Mouse (Mus musculus) liver, embryonic 14.5 days (tissue): ENCODE measurements around the gene Strn4. TPM values are rescaled to one million over a fixed set of nuclear protein-coding genes. Genes with fewer than 3 reads are reported as not detected.

Source experiments
- ATAC-seq: fragments of 200-750 bp; cut with Nextera tagmentation; 2 replicates; pipeline ENCODE4 v1.8.0; 2017; ENCODE audit warnings: moderate number of reproducible peaks, mild to moderate bottlenecking, moderate library complexity; ENCODE audit not compliant: insufficient read depth
- DNase-seq, 3 experiments: peaks; one replicate each; pipeline ENCODE4 v3.0.0-alpha.2; 2012 to 2013; ENCODE audit warnings: low read depth in 3 of 3, low spot score in 3 of 3
- H3K27ac ChIP-seq: fragments of 300-500 bp; sonication (generic); 2 replicates; pipeline ENCODE4 v1.5.1; 2014; ENCODE audit warnings: moderate library complexity, mild to moderate bottlenecking, control low read depth, inconsistent platforms
- H3K27me3 ChIP-seq: fragments of 300-500 bp; sonication (generic); 2 replicates; pipeline ENCODE4 v1.6.1; 2014; ENCODE audit warnings: mild to moderate bottlenecking, low read length, moderate library complexity; ENCODE audit not compliant: control insufficient read depth, insufficient read depth
- H3K36me3 ChIP-seq: fragments of 300-500 bp; sonication (generic); replicated peaks from 2 replicates; pipeline ENCODE4 v1.6.1; 2014; ENCODE audit warnings: low read depth; ENCODE audit not compliant: control insufficient read depth, insufficient read depth
- H3K4me1 ChIP-seq, 2 experiments: fragments of 200-500 bp in 1 of 2; fragments of 300-500 bp in 1 of 2; sonication (generic) in 1 of 2; replicated peaks; 2 replicates each; pipeline ENCODE4 v1.6.1; 2012 to 2014; ENCODE audit warnings: antibody characterized with exemption in 1 of 2, inconsistent platforms in 1 of 2, low read length in 1 of 2; ENCODE audit not compliant: control insufficient read depth in 2 of 2, insufficient read depth in 2 of 2
- H3K4me2 ChIP-seq: fragments of 300-500 bp; sonication (generic); 2 replicates; pipeline ENCODE4 v1.6.1; 2014; ENCODE audit warnings: low read depth, mild to moderate bottlenecking, control low read depth, moderate library complexity
- H3K4me3 ChIP-seq, 2 experiments: fragments of 200-500 bp in 1 of 2; fragments of 300-500 bp in 1 of 2; sonication (generic) in 1 of 2; 2 replicates each; pipeline ENCODE4 v1.5.1; 2012 to 2014; ENCODE audit warnings: low read depth in 2 of 2, low read length in 2 of 2, mild to moderate bottlenecking in 2 of 2, control low read depth in 1 of 2, inconsistent platforms in 1 of 2, moderate library complexity in 1 of 2; ENCODE audit not compliant: insufficient read depth in 1 of 2
- H3K9ac ChIP-seq: fragments of 300-500 bp; sonication (generic); replicated peaks from 2 replicates; pipeline ENCODE4 v1.6.1; 2014; ENCODE audit warnings: mild to moderate bottlenecking, control low read depth, moderate library complexity
- H3K9me3 ChIP-seq: fragments of 300-500 bp; sonication (generic); 2 replicates; pipeline ENCODE4 v1.6.1; 2016; ENCODE audit warnings: low read length, mixed read lengths; ENCODE audit not compliant: control insufficient read depth
- CTCF ChIP-seq: IDR thresholded peaks from 2 replicates; pipeline ENCODE4 v1.5.1; 2016; ENCODE audit warnings: antibody characterized with exemption, low read depth, control low read depth
- EP300 ChIP-seq: IDR thresholded peaks from 2 replicates; pipeline ENCODE4 v1.6.1; 2016; ENCODE audit warnings: antibody characterized with exemption, low read depth
- WGBS: fragments of 180-500 bp; shearing (Covaris S2); extraction: QIAGEN DNeasy Blood & Tissue Kit; methylation state at CpG from one replicate; pipeline ENCODE4 v1.1.7; 2014; ENCODE audit not compliant: insufficient replicate concordance; 5-methylcytosine and 5-hydroxymethylcytosine counted together
- polyA plus RNA-seq, 2 experiments: library from polyadenylated mRNA; depleted of rRNA in 1 of 2; stranded (reverse) in 1 of 2; unstranded in 1 of 2; fragments of >200 nt; fragmentation: Nextera tagmentation in 1 of 2; extraction: Ambion mirVana in 1 of 2; gene quantifications; 2 replicates each; pipeline versions ENCODE4 v1.2.1 to v1.2.3; 2012 to 2014

The Strn4 gene
- polyA plus RNA-seq, 2 experiments = 27.2 to 43.0 TPM

DNA sequence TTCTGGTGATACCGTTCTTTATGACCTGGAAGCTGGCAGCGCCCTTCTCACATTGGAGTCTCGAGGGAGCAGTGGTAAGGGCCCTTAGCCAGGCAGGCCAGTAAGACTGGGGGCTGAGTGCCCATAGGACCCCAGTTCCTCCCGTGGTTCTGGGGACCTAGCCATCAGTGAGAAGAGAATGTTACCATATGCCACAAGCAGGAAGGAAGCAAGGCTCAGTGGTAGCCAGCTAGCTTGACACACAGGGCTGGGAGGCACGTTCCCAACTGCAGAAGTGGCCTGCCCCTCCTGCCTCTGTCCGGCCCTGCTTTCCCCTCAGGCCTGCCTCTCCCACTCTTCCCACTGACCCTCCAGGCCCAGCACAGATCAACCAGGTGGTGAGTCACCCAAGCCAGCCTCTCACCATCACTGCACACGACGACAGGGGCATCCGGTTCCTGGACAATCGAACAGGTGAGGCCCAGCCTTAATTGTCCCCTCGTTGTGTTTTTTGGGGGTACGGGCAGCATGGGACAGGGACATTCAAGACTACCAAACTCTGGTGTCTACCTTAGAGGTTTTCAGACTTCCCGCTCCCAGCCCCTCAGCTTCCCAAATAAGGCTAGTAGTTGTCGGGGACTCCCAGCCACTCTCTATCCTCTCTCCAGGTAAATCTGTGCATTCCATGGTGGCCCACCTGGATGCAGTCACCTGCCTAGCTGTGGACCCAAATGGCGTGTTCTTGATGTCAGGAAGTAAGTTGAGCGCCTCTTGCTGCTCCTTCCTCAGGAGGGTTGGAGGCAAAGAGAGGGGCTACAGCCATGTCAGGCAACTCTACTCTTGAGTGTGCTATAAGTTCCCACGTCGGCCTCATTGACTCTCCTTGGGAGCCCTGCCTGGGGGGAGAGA lies 22.5 kb downstream of the Strn4 start:
- Histone ChIP-seq H3K4me3 (no peak overlapping the region), H3K27me3 (no peaks in the 10 kb centered on the region), H3K4me1 (peaks cover 0 to 5% of the 10 kb centered on the region in 2 experiments; a peak in 2 of 4 replicates), H3K4me2 (no peak overlapping the region), H3K9ac (no peak overlapping the region), H3K9me3 (no peaks in the 10 kb centered on the region), H3K27ac (no peak overlapping the region), H3K36me3 (peaks cover 33% of the 10 kb centered on the region)
- DNase-seq (no peak), ATAC-seq (no peak)
- TF ChIP-seq EP300 (no peak), CTCF (no peak)
- WGBS = 80% methylated on average over 18 of the region's 18 CpGs

DNA sequence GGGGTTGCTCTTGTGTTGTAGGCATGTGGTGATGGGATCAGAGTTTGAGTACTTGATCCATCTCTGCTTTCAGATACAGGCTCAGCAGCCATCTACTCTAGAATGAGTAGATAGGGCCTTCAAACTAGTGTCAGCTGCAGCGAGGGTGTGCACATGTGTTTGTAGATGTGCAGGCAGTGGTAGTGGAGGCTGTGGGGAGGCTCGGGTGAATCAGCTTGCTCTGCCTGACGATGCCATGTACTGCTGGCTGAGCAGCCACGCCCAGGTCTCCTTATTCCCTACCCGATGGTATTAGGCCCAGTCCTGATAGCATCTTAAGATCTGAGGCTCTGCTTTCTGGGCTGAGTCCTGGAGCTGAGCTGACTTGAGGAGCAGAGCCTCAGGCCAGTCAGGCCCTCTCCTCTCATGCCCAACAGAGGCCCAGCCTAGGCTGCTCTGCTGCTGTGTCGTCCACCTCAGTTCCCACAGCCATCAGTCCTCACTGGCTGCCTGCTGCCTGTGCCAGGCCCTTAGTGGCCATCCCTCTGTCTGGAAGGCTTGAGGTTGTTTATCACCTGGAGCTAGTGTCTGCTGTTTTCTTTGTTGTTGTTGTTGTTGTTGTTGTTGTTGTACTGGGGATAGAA lies 23.2 kb downstream of the Strn4 start:
- WGBS = 43% methylated on average over 6 of the region's 6 CpGs
- no peak for DNase-seq
- H3K9me3 ChIP-seq = no peaks in the 10 kb centered on the region
- TF ChIP-seq EP300 (no peak), CTCF (no peak)
- no peak overlapping the region for H3K27ac ChIP-seq
- H3K36me3 ChIP-seq = peaks cover 26% of the 10 kb centered on the region
- peaks cover under 1 to 9% of the 10 kb centered on the region in 2 experiments for H3K4me1 ChIP-seq
- no peak overlapping the region for H3K4me3 ChIP-seq
- H3K4me2 ChIP-seq = no peak overlapping the region
- no peak overlapping the region for H3K9ac ChIP-seq
- no peaks in the 10 kb centered on the region for H3K27me3 ChIP-seq
- no peak for ATAC-seq

DNA sequence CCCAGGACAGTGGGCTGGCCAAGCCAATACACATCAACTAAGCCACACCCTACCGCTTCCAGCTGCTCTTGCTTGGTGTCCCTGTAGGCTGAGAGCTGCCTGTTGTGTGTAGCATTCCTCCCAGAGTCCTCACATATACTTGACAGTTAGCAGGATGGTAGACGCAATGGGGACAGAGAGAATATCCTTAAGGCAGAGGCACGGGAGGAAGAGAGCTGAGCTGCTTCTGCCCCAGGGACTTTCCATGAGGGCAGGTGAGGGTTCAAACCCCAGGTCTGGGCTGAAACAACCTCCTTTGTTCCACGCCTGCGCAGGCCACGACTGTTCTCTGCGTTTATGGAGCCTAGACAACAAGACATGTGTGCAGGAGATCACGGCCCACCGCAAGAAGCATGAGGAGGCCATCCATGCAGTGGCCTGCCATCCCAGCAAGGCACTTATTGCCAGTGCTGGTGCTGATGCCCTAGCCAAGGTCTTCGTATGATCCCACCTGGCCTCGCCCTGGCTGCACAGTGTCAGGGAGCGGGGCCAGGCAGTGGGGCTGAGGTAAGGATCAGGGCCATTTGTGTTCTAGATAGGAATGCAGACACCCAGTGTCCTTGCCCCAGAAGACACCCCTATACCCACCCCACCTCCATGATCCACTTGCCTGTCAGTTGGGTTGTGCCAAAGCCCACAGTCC lies 23.9 kb downstream of the Strn4 start:
- no peak overlapping the region for H3K9ac ChIP-seq
- no peak overlapping the region for H3K4me3 ChIP-seq
- WGBS = 89% methylated on average over 12 of the region's 12 CpGs
- no peak overlapping the region for H3K27ac ChIP-seq
- no peak for TF ChIP-seq EP300
- TF ChIP-seq CTCF = no peak
- H3K4me1 ChIP-seq = peaks cover 7 to 14% of the 10 kb centered on the region in 2 experiments
- ATAC-seq (no peak), DNase-seq (no peak)
- no peaks in the 10 kb centered on the region for H3K9me3 ChIP-seq
- H3K36me3 ChIP-seq = peaks cover 25% of the 10 kb centered on the region
- H3K27me3 ChIP-seq = no peaks in the 10 kb centered on the region
- no peak overlapping the region for H3K4me2 ChIP-seq

DNA sequence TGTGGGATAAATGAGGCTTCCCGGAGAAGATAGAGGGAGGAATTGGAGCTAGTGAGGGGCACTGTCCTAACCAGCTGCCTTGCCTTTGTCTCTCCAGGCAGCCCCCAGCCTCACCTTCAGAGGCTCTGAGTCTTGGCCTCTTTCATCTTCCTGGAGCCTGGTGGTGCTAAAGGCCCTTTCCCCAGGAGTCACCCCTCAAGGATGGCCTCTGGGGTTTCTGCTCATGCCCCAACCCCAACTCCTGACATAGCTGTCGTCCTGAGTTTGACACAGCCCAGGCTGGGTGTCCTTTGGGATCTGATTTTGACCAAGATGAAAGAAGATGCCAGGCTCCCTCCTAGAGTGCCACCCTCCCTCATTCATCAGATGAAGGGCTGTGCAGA lies 24.4 kb downstream of the Strn4 start:
- DNase-seq (no peak), ATAC-seq (no peak)
- Histone ChIP-seq H3K4me2 (no peak overlapping the region), H3K9me3 (no peaks in the 10 kb centered on the region), H3K4me3 (no peak overlapping the region), H3K27ac (no peak overlapping the region), H3K36me3 (peaks cover 19% of the 10 kb centered on the region), H3K4me1 (peaks cover 11 to 16% of the 10 kb centered on the region in 2 experiments), H3K9ac (no peak overlapping the region), H3K27me3 (no peaks in the 10 kb centered on the region)
- TF ChIP-seq EP300 = no peak
- TF ChIP-seq CTCF = no peak
- 67% methylated on average over 2 of the region's 2 CpGs for whole genome bisulfite sequencing

DNA sequence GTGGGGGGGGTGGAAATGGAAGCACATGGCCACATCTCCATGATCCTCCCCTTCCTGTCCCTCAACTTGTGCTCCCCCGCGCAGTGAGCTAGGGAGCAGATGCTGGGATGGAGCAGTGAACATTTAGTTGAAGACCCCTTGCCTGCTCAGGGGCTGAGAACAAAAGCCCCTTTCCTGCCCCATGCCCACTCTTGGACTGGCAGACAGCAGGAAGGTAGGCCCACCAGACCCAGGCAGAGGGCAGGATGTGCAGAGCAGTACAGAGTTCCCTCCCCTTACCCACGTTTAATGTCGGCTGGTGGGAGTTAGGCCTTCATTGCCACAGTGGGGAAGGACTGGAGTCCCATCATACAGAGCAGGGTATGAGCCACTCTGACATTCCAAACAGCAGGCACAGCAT lies 25.4 kb downstream of the Strn4 start:
- peaks cover 16 to 17% of the 10 kb centered on the region in 2 experiments for H3K4me1 ChIP-seq
- 59% methylated on average over 4 of the region's 4 CpGs for WGBS

More for the DNA sequence above, 25.4 kb downstream of the Strn4 start:
- Histone ChIP-seq H3K27me3 (no peaks in the 10 kb centered on the region), H3K36me3 (peaks cover 19% of the 10 kb centered on the region), H3K27ac (no peak overlapping the region), H3K9ac (no peak overlapping the region), H3K9me3 (no peaks in the 10 kb centered on the region), H3K4me3 (no peak overlapping the region), H3K4me2 (no peak overlapping the region)
- ATAC-seq (no peak), DNase-seq (no peak)
- TF ChIP-seq EP300 = no peak
- TF ChIP-seq CTCF = no peak
